Mouse (Mus musculus) hindbrain, embryonic 14.5 days (tissue): ENCODE data around the gene Zfp967. TPM values are rescaled to one million over a fixed set of nuclear protein-coding genes. Genes with fewer than 3 reads are reported as not detected.
"Not testable (repeated sequence)": the region's sequence is repeated elsewhere in the genome, so short reads cannot be mapped to it uniquely, and the experiment has no call there.

Source experiments
- ATAC-seq: fragments of 200-750 bp; cut with Nextera tagmentation; 2 replicates; pipeline ENCODE4 v1.8.0; 2017; ENCODE audit warnings: moderate number of reproducible peaks, mild to moderate bottlenecking, moderate TSS enrichment, moderate library complexity; ENCODE audit not compliant: low FRiP score
- DNase-seq: peaks from one replicate; pipeline ENCODE4 v3.0.0-alpha.2; 2015; ENCODE audit warnings: low spot score
- H3K27ac ChIP-seq: fragments of 300-500 bp; sonication (generic); 2 replicates; pipeline ENCODE4 v1.5.1; 2014; ENCODE audit warnings: mild to moderate bottlenecking, moderate library complexity
- H3K27me3 ChIP-seq: fragments of 300-500 bp; sonication (generic); 2 replicates; pipeline ENCODE4 v1.6.1; 2014; ENCODE audit warnings: mild to moderate bottlenecking, low read length, mixed read lengths; ENCODE audit not compliant: control insufficient read depth, insufficient read depth
- H3K36me3 ChIP-seq: fragments of 300-500 bp; sonication (generic); replicated peaks from 2 replicates; pipeline ENCODE4 v1.6.1; 2014; ENCODE audit not compliant: control insufficient read depth, insufficient read depth
- H3K4me1 ChIP-seq: fragments of 300-500 bp; sonication (generic); replicated peaks from 2 replicates; pipeline ENCODE4 v1.6.1; 2014; ENCODE audit warnings: antibody characterized with exemption, low read length, mixed read lengths; ENCODE audit not compliant: control insufficient read depth, insufficient read depth
- H3K4me2 ChIP-seq: fragments of 300-500 bp; sonication (generic); replicated peaks from 2 replicates; pipeline ENCODE4 v1.6.1; 2014; ENCODE audit warnings: mild to moderate bottlenecking, moderate library complexity
- H3K4me3 ChIP-seq: fragments of 300-500 bp; sonication (generic); replicated peaks from 2 replicates; pipeline ENCODE4 v1.5.1; 2014; ENCODE audit warnings: mild to moderate bottlenecking, low read length
- H3K9ac ChIP-seq: fragments of 300-500 bp; sonication (generic); 2 replicates; pipeline ENCODE4 v1.6.1; 2014
- H3K9me3 ChIP-seq: fragments of 300-500 bp; sonication (generic); 2 replicates; pipeline ENCODE4 v1.6.1; 2016; ENCODE audit warnings: low read length; ENCODE audit not compliant: control insufficient read depth
- WGBS: fragments of 180-500 bp; shearing (Covaris S2); extraction: QIAGEN DNeasy Blood & Tissue Kit; methylation state at CpG from one replicate; pipeline ENCODE4 v1.1.7; 2014; 5-methylcytosine and 5-hydroxymethylcytosine counted together
- polyA plus RNA-seq: library from polyadenylated mRNA; unstranded; fragments of >200 nt; fragmentation: Nextera tagmentation; extraction: Ambion mirVana; gene quantifications from 2 replicates; pipeline ENCODE4 v1.2.1, GENCODE M21; 2014

The Zfp967 gene
- polyA plus RNA-seq: not detected in 2 replicates

DNA sequence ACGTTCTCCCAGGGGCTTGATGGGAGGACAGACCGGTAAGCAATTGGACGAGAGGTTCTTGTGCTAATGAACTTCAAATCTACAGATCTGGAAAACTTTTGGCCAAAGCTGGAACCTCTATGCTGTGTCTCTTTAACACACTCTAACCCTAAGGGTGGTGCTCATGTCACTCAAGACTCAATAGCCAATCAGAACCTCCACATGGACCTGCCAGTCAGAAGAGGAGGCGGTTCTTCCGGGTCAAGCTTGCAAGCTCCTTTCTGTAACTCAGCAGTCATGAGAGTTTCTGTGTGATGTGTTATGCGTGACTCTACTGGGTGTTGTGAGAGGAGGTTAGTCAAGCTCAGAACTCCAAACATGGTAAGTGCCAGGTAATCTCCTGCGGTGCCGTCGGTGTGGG lies at the start of gene Zfp967:
TSS of gene Zfp967 (plus strand) at position 301 of the 400 bp plus-strand sequence.
- H3K9ac ChIP-seq, H3K4me2 ChIP-seq, DNase-seq, H3K27me3 ChIP-seq, H3K36me3 ChIP-seq, H3K4me3 ChIP-seq, ATAC-seq, H3K27ac ChIP-seq, H3K4me1 ChIP-seq, H3K9me3 ChIP-seq: not testable (repeated sequence)
- no CpG with 5 or more reads among the region's 9 CpGs for WGBS

DNA sequence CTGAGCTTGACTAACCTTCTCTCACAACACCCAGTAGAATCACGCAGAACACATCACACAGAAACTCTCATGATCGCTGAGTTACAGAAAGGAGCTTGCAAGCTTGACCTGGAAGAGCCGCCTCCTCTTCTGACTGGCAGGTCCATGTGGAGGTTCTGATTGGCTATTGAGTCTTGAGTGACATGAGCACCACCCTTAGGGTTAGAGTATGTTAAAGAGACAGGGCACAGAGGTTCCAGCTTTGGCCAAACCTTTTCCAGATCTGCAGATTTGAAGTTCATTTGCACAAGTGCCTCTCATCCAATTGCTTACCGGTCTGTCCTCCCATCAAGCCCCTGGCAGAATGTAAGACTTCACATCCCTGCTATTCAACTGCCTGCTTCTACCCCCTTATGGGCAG lies 34.2 kb upstream of the Zfp967 start, which contains the start of gene Gm14434:
TSS of gene Gm14434 (minus strand) at position 101 of the 400 bp plus-strand sequence.
- not testable (repeated sequence) for H3K27me3 ChIP-seq, ATAC-seq, H3K9ac ChIP-seq, H3K4me1 ChIP-seq, H3K9me3 ChIP-seq, H3K36me3 ChIP-seq, DNase-seq, H3K27ac ChIP-seq, H3K4me2 ChIP-seq, H3K4me3 ChIP-seq
- WGBS: no CpG with 5 or more reads among the region's 4 CpGs

Other genes with a start within 250 kb of the Zfp967 start
- not detected in 2 replicates for gene Gm11009, start 201.6 kb upstream of the Zfp967 start, polyA plus RNA-seq
- gene Gm14435, start 97.5 kb upstream of the Zfp967 start, polyA plus RNA-seq: 9.8 and 12.7 TPM in 2 replicates
- 6.7 and 24.5 TPM in 2 replicates for gene Gm14434, start 34.3 kb upstream of the Zfp967 start, polyA plus RNA-seq
- gene Gm14308, start 115.3 kb downstream of the Zfp967 start, polyA plus RNA-seq: 23.0 and 28.6 TPM in 2 replicates
- gene Zfp973, start 149.5 kb downstream of the Zfp967 start, polyA plus RNA-seq: 9.1 and 11.9 TPM in 2 replicates
- 43.0 and 44.5 TPM in 2 replicates for gene Gm14305, start 187.3 kb downstream of the Zfp967 start, polyA plus RNA-seq